Mouse (Mus musculus) adrenal gland, adult 2 months (tissue): ENCODE results near the gene Sox5. TPM values are rescaled to one million over a fixed set of nuclear protein-coding genes. Genes with fewer than 3 reads are reported as not detected.

Source experiments
- DNase-seq: peaks from one replicate; pipeline ENCODE4 v3.0.0; 2021
- polyA plus RNA-seq: library from polyadenylated mRNA; depleted of rRNA; stranded (reverse); fragments of >200 nt; gene quantifications from 2 replicates; pipeline ENCODE4 v1.2.3, GENCODE M21; 2012
- total RNA-seq, 2 experiments: library from RNA; stranded (reverse); gene quantifications; 2 replicates each; pipeline ENCODE4 v1.2.3; 2021

The Sox5 gene
- total and polyA plus RNA-seq, 3 experiments: 4.2 to 17.4 (median 17.1) TPM

DNA sequence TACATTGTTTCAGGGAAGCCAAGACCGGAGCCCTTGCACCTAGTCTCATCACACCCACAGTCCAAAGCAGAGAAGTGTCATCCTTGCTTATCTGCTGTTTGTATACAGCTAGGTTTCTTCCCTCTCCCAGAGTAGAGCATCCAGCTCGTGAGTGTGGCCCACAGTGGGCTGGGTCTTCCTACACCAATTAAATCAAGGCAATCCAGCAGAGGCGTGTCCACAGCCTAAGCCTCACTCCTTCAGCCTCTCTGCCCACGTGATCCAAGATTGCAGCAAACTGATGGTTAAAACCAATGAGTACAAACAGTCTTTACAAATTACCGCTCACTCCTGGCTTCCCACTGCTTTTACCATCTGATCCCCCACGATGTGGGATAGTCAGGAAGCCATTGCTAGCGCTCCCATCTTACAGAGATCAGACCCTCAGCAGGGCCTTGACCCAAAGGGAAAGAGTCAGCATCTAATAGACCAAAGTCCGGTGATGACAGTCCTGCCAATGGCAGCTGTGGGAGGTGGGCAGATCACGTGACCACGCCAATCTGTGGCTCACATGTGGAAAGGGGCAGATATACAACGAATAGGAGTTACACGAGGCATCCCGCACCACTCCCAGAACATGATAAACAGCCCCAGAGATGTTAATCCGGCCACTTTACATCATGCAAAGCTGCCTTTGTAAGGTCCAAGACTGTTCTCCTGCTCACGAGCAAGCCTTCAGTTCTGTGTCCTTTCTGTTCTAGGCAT is 9.4 kb downstream of the Sox5 start:
- DNase-seq: no peak

DNA sequence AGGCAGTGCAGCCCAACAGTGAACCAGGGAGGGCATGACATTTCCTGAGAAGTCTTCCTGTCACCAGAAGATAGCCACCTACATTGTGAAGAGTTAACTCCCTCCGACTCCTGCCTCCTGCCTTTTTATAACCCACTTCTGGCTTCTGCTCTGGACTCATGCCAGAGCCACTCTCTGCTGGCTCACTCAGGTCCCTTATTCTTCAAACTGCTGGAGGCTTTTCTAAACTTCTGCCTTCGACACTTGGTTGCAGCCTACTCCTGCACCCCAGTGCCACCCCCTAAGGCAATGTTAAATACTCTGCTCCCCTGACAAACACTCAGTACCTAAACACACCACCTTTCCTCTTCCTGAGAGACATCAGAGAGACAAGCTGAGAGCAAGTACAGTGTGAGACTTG is 12.7 kb downstream of the Sox5 start:
- no peak for DNase-seq

DNA sequence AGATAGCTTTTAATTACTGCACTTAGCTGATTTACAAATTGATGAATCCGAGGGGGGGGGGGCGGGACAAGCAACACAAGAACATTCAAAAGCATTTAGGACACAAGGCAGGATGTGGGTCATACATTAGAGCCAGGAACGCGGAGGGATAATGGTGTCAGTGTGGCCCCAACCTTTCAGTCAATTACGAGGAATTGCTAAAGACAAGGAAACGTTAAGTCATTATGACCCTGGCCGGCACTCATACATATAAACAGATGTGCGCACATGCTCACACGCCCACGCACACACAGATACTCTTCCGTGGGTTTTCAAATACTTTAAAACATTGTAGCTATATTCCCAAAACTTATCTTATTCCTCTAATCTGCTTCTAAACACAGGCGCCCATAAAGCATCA is 19.9 kb downstream of the Sox5 start:
- DNase-seq: no peak

DNA sequence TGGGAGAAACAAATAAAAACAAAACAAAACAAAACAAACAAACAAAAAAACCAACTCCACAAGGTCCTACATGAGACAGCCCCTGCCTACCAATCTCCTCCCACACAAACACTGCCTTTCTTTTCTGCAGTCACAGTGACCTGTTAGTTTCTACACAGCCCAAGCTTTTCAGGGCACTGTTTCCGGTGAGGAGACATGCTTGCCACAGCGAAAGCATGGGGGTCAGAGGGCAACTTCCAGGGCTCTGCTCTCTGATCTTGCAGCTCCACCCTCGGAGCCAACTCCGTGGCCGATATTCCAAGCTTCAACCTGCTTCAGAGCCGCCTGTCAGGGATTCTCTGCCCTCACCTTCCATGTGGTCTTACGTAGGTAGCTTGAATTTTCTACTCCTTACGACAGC is 22.6 kb downstream of the Sox5 start:
- no peak for DNase-seq

DNA sequence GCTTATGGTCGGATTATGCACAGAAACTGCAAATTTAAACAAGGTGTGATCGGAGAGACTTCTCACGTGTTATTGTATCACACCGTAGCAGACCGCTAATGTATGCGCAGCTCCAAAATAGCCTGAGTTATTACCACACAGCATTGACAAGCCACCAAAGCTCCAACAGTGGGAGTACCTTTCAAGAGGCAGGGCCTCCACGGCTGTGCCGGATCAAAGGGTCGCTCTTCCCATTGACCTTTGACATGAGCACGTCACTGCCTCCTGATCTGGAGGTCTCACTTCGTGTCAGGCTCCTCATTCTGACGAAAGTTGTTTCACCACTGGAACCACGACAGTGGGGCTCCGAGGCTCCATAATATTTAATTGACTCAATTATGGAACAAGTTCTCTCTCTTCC is 24.4 kb downstream of the Sox5 start:
- DNase-seq: no peak

DNA sequence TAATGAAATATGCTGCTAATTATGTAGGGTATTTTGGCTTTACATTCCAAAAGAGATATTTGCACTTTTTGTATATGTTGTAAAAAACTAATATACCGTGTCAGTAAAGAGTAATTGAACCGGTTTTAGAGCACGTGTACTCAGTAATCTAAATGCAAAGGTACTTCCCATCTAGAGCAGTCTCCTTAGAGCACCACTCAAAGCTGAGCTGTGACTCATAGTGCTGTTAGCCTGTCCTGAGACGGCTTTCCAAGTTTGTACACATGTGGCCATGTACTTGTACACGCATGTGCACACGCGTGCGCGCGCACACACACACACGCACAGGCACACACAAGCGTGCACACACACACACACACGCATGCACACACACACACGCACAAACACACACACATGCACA is 25.3 kb downstream of the Sox5 start:
- DNase-seq: no peak

DNA sequence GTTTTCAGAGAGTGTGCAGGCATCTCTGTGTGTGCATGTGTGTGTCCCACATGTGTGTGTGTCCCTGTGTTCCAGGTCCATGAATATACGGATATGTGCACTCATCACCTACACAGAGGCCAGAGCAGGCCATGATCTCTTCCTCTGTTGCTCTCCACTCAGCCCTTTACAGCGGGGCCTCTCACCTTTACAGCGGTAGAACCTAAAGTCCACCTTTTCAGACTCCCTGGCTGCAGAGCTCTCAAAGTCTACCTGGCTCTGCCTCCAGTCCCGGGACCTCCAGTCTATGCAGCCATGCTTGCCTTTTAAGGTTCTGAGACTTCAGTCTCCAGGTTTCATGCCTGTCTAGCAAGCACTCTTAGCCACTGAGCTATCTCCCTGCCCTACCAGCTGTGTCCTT is 26.5 kb downstream of the Sox5 start:
- DNase-seq: no peak

DNA sequence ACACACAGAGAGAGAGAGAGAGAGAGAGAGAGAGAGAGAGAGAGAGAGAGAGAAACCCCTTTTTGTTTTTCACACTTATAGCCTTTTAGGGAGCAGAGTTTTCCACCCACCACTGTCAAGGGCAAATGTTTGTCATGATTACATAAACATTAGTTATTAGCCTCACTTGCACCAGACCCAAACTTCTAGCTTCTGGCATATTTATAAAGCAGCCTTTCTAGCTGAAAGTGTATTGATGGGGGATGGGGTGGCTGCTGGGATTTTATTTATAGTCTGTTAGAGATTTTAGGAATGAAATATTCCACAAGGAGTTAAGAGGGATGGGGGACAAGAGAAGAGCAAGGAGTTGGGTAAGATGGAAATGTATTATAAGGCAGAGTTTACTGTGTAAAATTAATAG is 27.4 kb downstream of the Sox5 start:
- DNase-seq: peak; percentile 41

DNA sequence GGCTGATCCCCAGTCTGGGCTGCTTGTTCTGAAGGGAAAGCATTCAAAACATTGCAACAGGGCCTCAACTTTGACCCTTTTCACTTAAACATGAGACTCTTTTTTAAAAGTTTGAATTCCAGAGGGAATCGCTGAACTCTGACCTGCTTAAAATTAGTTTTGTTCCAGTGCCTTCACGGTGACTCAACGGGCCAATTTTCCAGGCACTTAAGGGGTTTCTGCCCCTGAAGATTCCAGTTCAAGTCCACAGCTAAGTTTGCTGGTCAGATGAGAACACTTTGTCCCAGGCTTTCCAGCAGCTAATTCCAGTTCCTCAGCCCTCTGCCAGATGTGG is 27.8 kb downstream of the Sox5 start:
- peak; percentile 52 for DNase-seq

DNA sequence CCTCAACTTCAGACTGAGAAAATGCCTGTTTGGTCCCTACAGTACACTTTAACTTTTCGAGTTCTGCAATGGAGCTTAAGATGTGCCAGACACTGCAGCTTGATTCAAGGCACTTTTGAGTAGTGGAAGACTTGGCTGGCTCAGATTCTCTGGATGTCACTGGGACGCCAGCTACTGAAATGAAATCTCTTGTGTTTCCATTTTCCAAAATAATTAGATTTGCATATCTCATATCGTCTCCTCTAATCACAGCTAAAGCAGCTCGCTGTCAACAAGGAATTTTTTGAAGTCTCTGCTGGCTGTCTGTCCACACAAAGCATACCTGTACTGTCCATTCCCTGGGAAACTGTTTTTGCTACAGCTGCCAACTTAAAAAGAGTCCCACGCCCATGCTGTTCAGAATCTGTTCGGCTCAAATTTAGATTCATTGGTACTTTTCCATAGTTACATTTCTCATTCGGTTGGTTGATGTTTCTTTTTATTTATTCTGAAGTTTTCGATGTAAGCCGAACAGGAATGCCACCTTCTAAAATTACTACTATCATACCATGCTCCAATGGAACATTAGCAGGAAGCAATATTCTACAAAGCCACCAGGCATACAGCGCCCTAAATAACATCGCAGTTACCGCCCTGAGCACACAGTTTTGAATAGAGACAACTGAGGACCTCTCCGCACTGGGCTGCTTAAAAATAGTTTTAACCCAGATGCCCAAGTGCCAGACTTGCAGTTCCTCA is 28.4 kb downstream of the Sox5 start:
- no peak for DNase-seq

DNA sequence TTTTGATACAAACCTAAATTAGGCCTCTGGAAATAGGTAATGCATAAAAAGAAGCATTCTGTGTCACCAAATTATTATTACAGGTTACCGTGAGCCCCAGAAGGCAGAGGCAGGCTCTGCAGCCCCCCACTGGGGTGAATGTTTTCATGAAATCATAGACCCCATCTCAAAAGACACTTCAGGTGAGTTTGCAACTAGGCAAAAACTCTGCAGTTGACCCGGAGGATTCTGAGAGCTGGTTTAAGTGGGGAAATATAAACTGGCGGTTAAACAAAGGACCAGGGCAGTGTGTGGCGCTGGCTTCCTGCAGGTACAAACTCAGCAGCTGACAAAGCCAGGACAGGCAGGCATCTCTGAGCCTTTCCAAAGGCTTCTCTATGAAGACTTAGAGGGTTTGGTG is 30.2 kb downstream of the Sox5 start:
- DNase-seq: no peak

DNA sequence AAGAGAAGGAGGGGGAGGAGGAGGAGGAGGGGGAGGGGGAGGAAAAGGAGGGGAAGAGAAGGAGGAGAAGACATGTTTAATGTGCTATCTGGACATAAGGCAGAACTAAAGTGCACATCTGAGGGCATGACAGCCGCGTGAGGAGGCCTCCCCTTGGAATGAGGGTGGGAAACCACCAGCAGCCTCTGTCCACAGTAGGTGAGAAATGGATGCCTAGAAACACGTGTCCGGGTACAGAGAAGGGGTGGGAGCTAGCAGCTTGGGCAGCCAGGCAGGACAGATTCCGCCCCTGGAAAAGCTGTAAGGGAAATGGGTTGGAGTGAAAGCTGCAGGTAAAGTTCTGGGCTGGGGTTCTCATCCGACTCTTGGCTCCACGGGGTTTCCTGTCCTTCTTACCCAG is 31.6 kb downstream of the Sox5 start:
- no peak for DNase-seq

DNA sequence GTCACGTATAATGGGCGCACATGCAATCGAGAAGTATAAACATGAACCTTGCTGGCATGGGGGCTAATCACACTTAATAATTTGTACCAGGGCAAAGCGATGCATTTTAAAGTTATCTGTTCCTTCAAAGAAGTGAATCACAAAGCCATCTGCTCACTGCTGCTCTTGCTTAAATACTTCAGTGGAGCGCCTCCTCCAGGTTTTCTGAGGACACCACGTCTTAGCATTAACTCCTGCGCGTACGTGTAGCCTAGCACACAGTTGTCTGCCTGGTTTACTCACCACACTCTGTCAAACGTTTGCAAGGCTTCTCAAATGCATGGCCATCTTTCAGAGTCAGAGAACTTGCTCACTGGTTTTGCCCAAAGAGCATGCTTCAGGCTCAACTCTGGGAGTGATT is 35.3 kb downstream of the Sox5 start:
- no peak for DNase-seq

DNA sequence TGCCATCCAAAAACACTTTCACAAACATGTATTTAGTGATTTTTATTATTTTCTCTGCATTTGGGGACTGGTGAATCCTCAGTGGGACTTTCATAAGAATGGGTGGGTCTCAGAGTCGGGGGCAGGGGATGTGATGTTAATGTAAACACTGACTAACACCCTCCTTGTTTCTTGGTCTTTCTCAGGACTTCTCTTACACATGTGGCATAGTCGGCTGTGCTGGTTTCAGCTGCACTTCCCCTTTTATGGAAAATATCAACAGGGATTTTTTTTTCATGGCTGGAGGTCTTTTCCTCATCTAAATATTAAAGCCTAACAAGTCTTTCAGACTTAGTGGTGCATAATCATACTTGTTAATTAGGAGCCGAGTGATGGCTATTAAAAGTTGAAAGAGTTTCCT is 39.2 kb downstream of the Sox5 start:
- DNase-seq: no peak

DNA sequence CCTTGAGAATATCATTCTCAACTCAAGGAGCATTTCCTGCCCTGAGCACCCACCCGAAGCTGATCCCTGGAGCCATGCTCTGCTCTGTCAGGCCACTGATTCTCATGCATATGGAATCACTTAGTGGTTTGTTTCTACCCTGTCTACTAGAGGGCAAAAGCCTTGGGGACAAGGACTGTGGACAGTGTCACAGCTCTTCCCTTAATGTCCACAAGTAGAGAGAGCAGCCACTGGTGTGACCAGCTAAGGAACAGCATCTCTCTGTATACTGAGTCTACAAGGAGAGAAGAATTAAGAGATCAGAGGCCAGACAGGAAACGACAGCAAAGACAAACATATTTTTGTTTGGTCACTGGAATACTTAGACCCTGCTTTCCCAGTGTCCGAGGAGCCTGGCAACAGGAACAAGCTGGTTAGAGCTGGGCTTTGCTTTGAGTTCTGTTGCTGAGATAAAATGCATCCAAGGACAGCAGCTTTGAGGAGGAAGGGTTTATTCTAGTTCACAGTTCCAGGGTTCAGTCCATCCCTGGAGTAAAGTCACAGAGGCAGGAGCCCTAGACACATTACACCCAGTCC is 40.6 kb downstream of the Sox5 start:
- no peak for DNase-seq

DNA sequence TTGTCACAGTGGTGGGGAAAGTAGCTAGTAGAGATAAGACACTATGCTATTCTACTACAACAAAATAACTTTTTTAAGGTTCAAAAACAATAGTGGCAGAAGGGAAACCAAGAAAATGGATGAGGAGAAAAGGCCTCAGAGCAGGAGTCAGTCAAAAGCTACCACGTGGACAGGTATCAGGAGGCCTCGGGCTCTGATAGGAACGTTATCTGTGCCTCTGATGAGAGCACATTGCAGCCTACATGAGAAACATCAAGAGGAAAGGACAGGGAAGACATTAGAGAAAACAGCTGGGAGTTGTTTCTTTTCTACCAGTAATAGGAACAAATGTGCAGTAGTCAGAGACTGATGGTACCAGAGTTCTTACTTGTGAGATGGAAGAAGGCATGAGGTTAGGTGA is 41.4 kb downstream of the Sox5 start:
- no peak for DNase-seq

DNA sequence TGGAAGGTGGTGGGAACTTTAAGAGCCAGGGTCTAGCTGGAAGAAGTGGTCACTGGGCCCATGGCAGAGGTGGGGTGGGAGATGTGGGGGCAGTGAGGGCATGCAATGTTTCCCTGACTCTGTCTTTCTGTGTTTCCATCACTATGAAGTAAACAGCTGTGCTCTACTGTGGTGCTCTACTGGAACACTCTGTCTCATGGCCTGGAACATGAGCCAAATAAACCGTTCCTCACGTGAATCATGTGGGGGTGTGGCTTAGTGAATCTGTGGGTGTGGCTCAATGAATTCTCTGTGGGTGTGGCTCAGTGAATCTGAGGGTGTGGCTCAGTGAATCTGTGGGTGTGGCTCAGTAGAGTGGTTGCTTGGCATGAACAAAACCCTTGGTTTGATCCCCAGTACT is 42.0 kb downstream of the Sox5 start:
- no peak for DNase-seq

DNA sequence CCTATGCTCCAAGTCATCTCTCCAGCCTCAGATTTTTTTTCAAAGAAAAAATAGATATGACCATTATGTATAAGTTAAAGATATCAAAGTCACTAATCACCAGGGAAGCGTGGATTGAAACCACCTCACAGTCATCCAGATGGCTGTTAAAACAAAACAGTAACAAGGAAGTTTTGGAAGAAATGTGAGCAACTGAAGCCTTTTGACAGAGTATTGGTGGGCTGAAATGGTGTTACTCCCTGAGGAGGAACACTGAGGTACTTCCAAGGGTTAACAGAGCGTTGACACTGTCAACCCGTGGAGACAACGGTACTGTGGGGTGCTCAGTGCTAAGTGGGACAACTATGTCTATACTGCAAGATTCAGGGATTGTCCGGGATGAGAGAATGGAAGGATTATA is 44.0 kb downstream of the Sox5 start:
- no peak for DNase-seq

DNA sequence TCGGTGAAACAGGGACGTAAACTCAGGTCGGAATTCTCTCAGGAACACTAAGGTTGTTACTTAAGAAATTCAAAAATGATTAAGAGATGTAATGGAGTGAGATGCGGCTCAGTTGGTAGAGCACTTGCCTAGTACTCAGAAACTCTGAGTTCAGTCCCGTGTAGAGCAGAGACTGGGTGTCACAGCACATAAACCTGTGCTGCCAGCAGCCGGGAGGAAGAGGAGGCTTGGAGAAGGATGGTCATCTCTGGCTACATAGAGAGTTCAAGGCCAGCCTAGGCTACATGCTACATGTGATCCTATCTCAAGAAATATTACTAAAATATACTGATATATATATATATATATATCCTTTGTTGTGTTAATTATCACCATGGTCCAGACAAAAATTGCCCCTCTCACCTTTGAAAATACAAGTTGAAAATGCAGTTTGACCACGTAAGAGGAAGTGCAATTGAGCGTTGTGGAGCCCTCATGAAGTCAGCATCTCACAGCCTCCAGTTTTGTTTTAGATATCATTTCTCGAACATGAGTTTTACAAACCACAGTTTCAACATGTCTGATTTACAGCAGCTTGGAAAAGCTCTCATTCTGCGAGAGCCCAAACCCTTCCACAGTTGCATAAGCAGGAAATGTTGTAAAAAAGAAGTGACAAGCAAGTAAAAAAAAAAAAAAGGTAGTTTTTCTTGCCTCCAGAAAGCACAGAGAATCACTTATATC is 50.4 kb downstream of the Sox5 start:
- no peak for DNase-seq

DNA sequence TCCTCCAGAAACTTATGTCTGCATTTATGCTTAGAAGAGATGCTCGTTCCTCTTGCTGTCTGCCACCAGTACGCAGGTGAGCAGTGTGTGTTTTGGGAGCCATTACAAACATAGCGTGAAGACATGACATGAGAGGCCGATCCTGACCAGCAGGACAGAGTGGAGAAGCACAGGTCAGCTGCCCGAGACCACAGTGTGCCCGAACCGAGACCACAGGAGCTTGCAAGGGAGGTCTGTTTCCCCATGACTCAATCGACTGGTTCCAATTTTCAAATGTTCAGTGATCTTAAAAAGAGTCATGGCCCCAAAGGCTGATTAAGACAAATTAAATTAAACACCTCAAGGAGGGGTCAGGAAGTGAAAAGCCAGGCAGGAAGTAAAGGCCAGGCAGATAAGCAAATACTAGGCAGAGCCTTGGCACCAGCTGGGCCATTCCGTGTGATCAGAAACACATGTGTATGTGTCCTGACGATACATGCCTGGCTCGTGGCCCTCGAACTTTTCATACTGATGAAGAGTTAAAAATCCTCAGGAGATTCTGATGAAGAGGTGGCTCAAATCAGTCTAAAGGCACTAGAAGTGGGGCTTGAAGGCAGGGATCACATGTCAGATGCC is 58.1 kb downstream of the Sox5 start:
- no peak for DNase-seq

DNA sequence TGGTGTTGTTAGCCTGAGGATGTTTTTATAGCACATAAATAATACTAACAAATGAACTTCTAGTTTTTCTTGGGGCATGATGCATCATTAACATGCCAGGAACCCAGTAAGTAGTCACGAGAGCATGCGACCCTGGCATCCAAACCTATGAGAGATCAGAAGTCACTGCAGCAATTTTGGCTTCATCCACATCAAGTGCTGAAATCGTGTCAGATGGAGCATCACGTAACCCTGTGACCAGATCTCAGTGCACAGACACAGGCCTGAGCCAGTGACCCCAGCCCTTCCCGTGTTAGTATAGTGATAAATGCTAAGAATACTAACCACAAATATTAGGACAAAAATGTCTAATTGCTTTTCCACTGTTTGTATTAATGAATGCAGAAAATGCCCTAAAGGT is 58.8 kb downstream of the Sox5 start:
- DNase-seq: no peak

DNA sequence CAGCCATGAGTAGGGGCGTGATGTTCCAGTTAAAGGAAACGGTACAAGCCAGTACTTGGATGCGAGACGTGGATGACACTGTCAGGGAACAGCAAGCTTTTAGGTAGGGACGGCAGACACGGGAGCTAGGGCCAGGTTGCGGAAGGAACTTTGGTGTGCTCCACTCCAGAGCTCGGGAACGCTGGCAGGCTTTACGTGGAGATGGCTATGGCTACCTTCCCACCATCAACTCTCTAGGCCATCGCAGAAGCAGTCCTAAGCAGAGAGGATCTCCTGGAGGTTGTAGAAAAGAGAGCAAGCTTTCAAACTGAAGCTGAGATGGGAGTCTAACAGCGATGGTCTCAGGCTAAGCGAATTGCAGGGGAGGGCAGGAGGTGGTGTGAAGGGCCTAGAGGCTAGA is 60.9 kb downstream of the Sox5 start:
- DNase-seq: no peak

DNA sequence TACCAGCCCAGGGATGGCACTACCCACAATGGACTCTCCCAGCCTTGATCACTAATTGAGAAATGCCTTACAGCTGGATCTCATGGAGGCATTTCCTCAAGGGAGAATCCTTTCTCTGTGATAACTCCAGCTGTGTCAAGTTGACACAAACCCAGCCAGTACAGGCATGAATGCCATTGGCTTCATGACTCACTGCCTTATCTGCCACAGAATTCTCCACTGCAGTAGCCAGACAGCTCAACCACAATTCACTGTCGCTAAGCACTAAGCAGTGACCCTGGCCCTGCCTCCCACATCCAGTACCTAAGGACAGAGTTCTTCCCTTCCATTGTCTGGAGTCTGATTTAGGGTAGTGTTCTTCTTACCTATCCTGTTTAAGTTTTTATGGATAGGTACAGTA is 65.4 kb downstream of the Sox5 start:
- peak; percentile 83 for DNase-seq
